Mouse (Mus musculus): ENCODE measurements at regions not wholly inside any gene's neighbourhood (a gene's known extent, or its start where the extent isn't known, plus 50 kb on each side); places are given as distances from the start of the nearest gene placed in this dataset.

GRCm38 (mm10) chr6:58752496-58752895, 78.8 kb upstream of the Herc3 start:
- Histone ChIP-seq H3K9me3 (ENCODE audit: control insufficient read depth, insufficient read depth, low read depth, low read length) (no peaks in the 10 kb centered on the region), H3K27ac (ENCODE audit: insufficient read depth, low read depth, low read length, poor library complexity, severe bottlenecking) (no peak overlapping the region), H3K36me3 (ENCODE audit: control insufficient read depth, insufficient read depth, low read length, poor library complexity, severe bottlenecking) (no peaks in the 10 kb centered on the region), H3K9ac (ENCODE audit: insufficient read depth, low read depth, low read length, poor library complexity, severe bottlenecking) (no peak overlapping the region), H3K4me3 (ENCODE audit: insufficient read depth in 1 of 2, low read depth in 1 of 2, low read length in 2 of 2, poor library complexity in 1 of 2, severe bottlenecking in 1 of 2) (no peak overlapping the region), H3K4me1 (ENCODE audit: control insufficient read depth in 2 of 2, insufficient read depth in 2 of 2, low read length in 2 of 2, poor library complexity in 1 of 2) (no peaks in the 10 kb centered on the region)
- in situ Hi-C loops (cut with MboI; ENCODE audit: low sequenced_read_pairs in 2 of 2, unreplicated experiment in 2 of 2), result no loop called here
- TF ChIP-seq HCFC1 (IDR thresholded peaks at IDR 0.05; ENCODE audit: borderline replicate concordance, insufficient read depth, low read length) (no peak), MAFK (IDR thresholded peaks at IDR 0.05; ENCODE audit: insufficient read depth, low read depth, low read length) (no peak), CHD2 (IDR thresholded peaks at IDR 0.05; ENCODE audit: low read depth, low read length) (no peak), ZNF384 (IDR thresholded peaks at IDR 0.05; ENCODE audit: low read depth, low read length) (no peak), ZC3H11A (IDR thresholded peaks at IDR 0.05; ENCODE audit: borderline replicate concordance, low read depth, low read length) (no peak)
- DNase-seq (ENCODE audit: low read depth, low spot score), result no peak

DNA sequence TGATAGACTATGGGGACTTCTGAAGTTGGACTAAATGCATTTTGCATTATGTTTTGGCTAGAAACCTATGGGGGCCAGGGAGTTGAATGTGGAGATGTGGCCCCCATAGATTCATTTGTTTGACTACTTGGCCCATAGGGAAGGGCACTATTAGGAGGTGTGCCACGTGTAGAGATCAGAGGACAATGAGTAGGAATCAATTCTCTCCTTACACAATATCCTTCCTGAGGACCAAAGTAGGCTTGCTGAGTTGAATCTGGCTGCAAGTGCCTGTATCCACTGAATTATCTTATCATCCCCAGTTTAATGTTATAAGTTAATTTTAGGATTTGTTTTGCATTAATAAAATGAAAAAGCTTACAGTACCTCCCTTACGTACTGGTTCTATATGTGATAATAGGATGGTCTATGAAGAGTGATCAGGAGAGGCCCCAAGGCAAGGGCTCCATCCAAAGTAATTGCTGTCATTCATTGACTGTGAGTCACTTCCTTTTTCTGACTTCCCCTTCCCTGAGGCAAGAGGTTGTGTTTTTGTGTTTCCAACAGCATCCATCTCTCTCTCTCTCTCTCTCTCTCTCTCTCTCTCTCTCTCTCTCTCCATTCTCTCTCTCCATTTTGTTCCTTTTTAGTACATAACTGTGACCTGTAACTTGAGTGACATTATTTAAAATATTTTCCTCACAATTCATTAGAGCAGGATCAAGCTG, 74.8 kb upstream of the Herc3 start:
- Histone ChIP-seq H3K9ac (ENCODE audit: insufficient read depth, low read depth, low read length, poor library complexity, severe bottlenecking) (no peak overlapping the region), H3K4me3 (ENCODE audit: insufficient read depth in 1 of 2, low read depth in 1 of 2, low read length in 2 of 2, poor library complexity in 1 of 2, severe bottlenecking in 1 of 2) (no peak overlapping the region), H3K4me1 (ENCODE audit: control insufficient read depth in 2 of 2, insufficient read depth in 2 of 2, low read length in 2 of 2, poor library complexity in 1 of 2) (no peaks in the 10 kb centered on the region), H3K9me3 (ENCODE audit: control insufficient read depth, insufficient read depth, low read depth, low read length) (no peaks in the 10 kb centered on the region), H3K36me3 (ENCODE audit: control insufficient read depth, insufficient read depth, low read length, poor library complexity, severe bottlenecking) (no peaks in the 10 kb centered on the region), H3K27ac (ENCODE audit: insufficient read depth, low read depth, low read length, poor library complexity, severe bottlenecking) (no peak overlapping the region)
- in situ Hi-C loops (cut with MboI; ENCODE audit: low sequenced_read_pairs in 2 of 2, unreplicated experiment in 2 of 2), result no loop called here
- TF ChIP-seq MAFK (IDR thresholded peaks at IDR 0.05; ENCODE audit: insufficient read depth, low read depth, low read length) (no peak), ZNF384 (IDR thresholded peaks at IDR 0.05; ENCODE audit: low read depth, low read length) (no peak), ZC3H11A (IDR thresholded peaks at IDR 0.05; ENCODE audit: borderline replicate concordance, low read depth, low read length) (no peak), HCFC1 (IDR thresholded peaks at IDR 0.05; ENCODE audit: borderline replicate concordance, insufficient read depth, low read length) (no peak), CHD2 (IDR thresholded peaks at IDR 0.05; ENCODE audit: low read depth, low read length) (no peak)
- DNase-seq (ENCODE audit: low read depth, low spot score), result no peak

DNA sequence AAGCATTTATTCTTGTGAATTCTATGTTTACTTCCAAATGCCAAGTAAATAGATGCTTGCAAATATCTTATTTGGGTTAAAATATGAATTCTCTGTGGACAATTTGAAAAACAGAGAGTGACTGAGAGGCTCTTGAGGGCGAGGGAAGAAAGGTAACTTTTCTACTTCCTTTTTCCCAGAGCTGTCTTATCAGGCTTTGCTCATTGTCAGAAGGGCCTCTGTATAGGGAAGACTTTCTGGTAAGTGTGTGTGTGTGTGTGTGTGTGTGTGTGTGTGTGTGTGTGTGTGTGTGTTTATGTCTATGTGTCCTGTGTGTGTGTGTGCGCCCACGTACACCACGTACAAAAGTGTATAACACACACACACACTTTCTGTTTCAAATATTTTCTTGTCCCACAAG, 73.9 kb upstream of the Herc3 start:
- no peak for DNase-seq (ENCODE audit: low read depth, low spot score)
- TF ChIP-seq CHD2 (IDR thresholded peaks at IDR 0.05; ENCODE audit: low read depth, low read length), result no peak
- no peak for TF ChIP-seq MAFK (IDR thresholded peaks at IDR 0.05; ENCODE audit: insufficient read depth, low read depth, low read length)
- TF ChIP-seq ZNF384 (IDR thresholded peaks at IDR 0.05; ENCODE audit: low read depth, low read length), result no peak
- no peak for TF ChIP-seq HCFC1 (IDR thresholded peaks at IDR 0.05; ENCODE audit: borderline replicate concordance, insufficient read depth, low read length)
- TF ChIP-seq ZC3H11A (IDR thresholded peaks at IDR 0.05; ENCODE audit: borderline replicate concordance, low read depth, low read length), result no peak
- H3K36me3 ChIP-seq (ENCODE audit: control insufficient read depth, insufficient read depth, low read length, poor library complexity, severe bottlenecking), result no peaks in the 10 kb centered on the region
- no peak overlapping the region for H3K4me3 ChIP-seq (ENCODE audit: insufficient read depth in 1 of 2, low read depth in 1 of 2, low read length in 2 of 2, poor library complexity in 1 of 2, severe bottlenecking in 1 of 2)
- no peak overlapping the region for H3K9ac ChIP-seq (ENCODE audit: insufficient read depth, low read depth, low read length, poor library complexity, severe bottlenecking)
- in situ Hi-C loops (cut with MboI; ENCODE audit: low sequenced_read_pairs in 2 of 2, unreplicated experiment in 2 of 2), result no loop called here
- no peak overlapping the region for H3K27ac ChIP-seq (ENCODE audit: insufficient read depth, low read depth, low read length, poor library complexity, severe bottlenecking)
- no peaks in the 10 kb centered on the region for H3K9me3 ChIP-seq (ENCODE audit: control insufficient read depth, insufficient read depth, low read depth, low read length)
- no peaks in the 10 kb centered on the region for H3K4me1 ChIP-seq (ENCODE audit: control insufficient read depth in 2 of 2, insufficient read depth in 2 of 2, low read length in 2 of 2, poor library complexity in 1 of 2)

- TF ChIP-seq ZC3H11A (IDR thresholded peaks at IDR 0.05; ENCODE audit: borderline replicate concordance, low read depth, low read length), result peak; percentile 94
- TF ChIP-seq ZNF384 (IDR thresholded peaks at IDR 0.05; ENCODE audit: low read depth, low read length), result no peak
- TF ChIP-seq MAFK (IDR thresholded peaks at IDR 0.05; ENCODE audit: insufficient read depth, low read depth, low read length), result no peak
- Histone ChIP-seq H3K9ac (ENCODE audit: insufficient read depth, low read depth, low read length, poor library complexity, severe bottlenecking) (no peak overlapping the region), H3K36me3 (ENCODE audit: control insufficient read depth, insufficient read depth, low read length, poor library complexity, severe bottlenecking) (no peaks in the 10 kb centered on the region), H3K9me3 (ENCODE audit: control insufficient read depth, insufficient read depth, low read depth, low read length) (no peaks in the 10 kb centered on the region), H3K4me3 (ENCODE audit: insufficient read depth in 1 of 2, low read depth in 1 of 2, low read length in 2 of 2, poor library complexity in 1 of 2, severe bottlenecking in 1 of 2) (no peak overlapping the region), H3K27ac (ENCODE audit: insufficient read depth, low read depth, low read length, poor library complexity, severe bottlenecking) (no peak overlapping the region), H3K4me1 (ENCODE audit: control insufficient read depth in 2 of 2, insufficient read depth in 2 of 2, low read length in 2 of 2, poor library complexity in 1 of 2) (no peaks in the 10 kb centered on the region)
- in situ Hi-C loops (cut with MboI; ENCODE audit: low sequenced_read_pairs in 2 of 2, unreplicated experiment in 2 of 2), result loop anchor here in 1 of 2 experiments (10.0 kb wide), 1 partner anchor 166 kb away; no protein-coding TSS in a partner anchor
- peak; percentile 63 for DNase-seq (ENCODE audit: low read depth, low spot score)
Measured at GRCm38 (mm10) chr6:58770654-58771218, 60.5 kb upstream of the Herc3 start.

All from ES-E14 (cell line).